Mouse (Mus musculus) spleen, adult 2 months (tissue): ENCODE measurements around the gene Ilk. TPM values are rescaled to one million over a fixed set of nuclear protein-coding genes. Genes with fewer than 3 reads are reported as not detected.
"Not testable (repeated sequence)": the region's sequence is repeated elsewhere in the genome, so short reads cannot be mapped to it uniquely, and the experiment has no call there.

Source experiments
- DNase-seq, 2 experiments: peaks; one replicate each; pipeline versions ENCODE4 v3.0.0 to v3.0.0-alpha.2; 2012 to 2021; ENCODE audit warnings: low spot score in 2 of 2, low read depth in 1 of 2
- H3K27ac ChIP-seq: fragments of 200-500 bp; 2 replicates; pipeline ENCODE4 v1.5.1; 2012; ENCODE audit warnings: low read length, inconsistent platforms; ENCODE audit not compliant: insufficient read depth
- H3K27me3 ChIP-seq: fragments of 200-500 bp; 2 replicates; pipeline ENCODE4 v1.6.1; 2012; ENCODE audit warnings: mild to moderate bottlenecking, moderate library complexity, low read length, inconsistent platforms; ENCODE audit not compliant: control insufficient read depth, insufficient read depth
- H3K36me3 ChIP-seq: fragments of 200-500 bp; 2 replicates; pipeline ENCODE4 v1.6.1; 2012; ENCODE audit warnings: mild to moderate bottlenecking, low read length, inconsistent platforms; ENCODE audit not compliant: control insufficient read depth, insufficient read depth
- H3K4me1 ChIP-seq: fragments of 200-500 bp; 2 replicates; pipeline ENCODE4 v1.6.1; 2011; ENCODE audit warnings: inconsistent platforms; ENCODE audit not compliant: control insufficient read depth, insufficient read depth, insufficient read length
- H3K4me3 ChIP-seq: fragments of 200-500 bp; 2 replicates; pipeline ENCODE4 v1.5.1; 2011; ENCODE audit warnings: mild to moderate bottlenecking, inconsistent platforms; ENCODE audit not compliant: insufficient read depth, insufficient read length; ENCODE audit errors: extremely low read depth
- CTCF ChIP-seq: fragments of 200-500 bp; IDR thresholded peaks from 2 replicates; pipeline ENCODE4 v1.5.1; 2011; ENCODE audit warnings: mild to moderate bottlenecking, inconsistent platforms; ENCODE audit not compliant: insufficient read depth, insufficient read length, insufficient replicate concordance; ENCODE audit errors: extremely low read depth
- POLR2A ChIP-seq: fragments of 200-500 bp; IDR thresholded peaks from 2 replicates; pipeline ENCODE4 v1.6.1; 2011; ENCODE audit warnings: low read depth, low read length, inconsistent platforms
- WGBS: fragments of 180-500 bp; shearing (Covaris S2); methylation state at CpG from one replicate; pipeline ENCODE4 v1.1.7; 2018; 5-methylcytosine and 5-hydroxymethylcytosine counted together
- polyA plus RNA-seq: library from polyadenylated mRNA; depleted of rRNA; stranded (reverse); fragments of >200 nt; gene quantifications from 2 replicates; pipeline ENCODE4 v1.2.3, GENCODE M21; 2012

Ilk gene
- polyA plus RNA-seq, 1 experiment, result 89.5 TPM

- peaks cover 24% of the 10 kb centered on the region for H3K36me3 ChIP-seq
- H3K4me3 ChIP-seq, result peak within 1 kb of the TSS; percentile 72
- peaks cover 2% of the 10 kb centered on the region for H3K4me1 ChIP-seq
- TF ChIP-seq CTCF, result no peak
- no peak for TF ChIP-seq POLR2A
- H3K27me3 ChIP-seq, result no peaks in the 10 kb centered on the region
- peak; percentile 2 to 23 for DNase-seq
- WGBS, result under 1% methylated on average over 30 of the region's 30 CpGs
- H3K27ac ChIP-seq, result peak within 1 kb of the TSS; percentile 87
Measured at GRCm38 (mm10) chr7:105736911-105737521, 624 bp downstream of the Ilk start, which contains the start of gene Rrp8. Gene Rrp8 (minus strand): TSS chr7:105737385.

DNA sequence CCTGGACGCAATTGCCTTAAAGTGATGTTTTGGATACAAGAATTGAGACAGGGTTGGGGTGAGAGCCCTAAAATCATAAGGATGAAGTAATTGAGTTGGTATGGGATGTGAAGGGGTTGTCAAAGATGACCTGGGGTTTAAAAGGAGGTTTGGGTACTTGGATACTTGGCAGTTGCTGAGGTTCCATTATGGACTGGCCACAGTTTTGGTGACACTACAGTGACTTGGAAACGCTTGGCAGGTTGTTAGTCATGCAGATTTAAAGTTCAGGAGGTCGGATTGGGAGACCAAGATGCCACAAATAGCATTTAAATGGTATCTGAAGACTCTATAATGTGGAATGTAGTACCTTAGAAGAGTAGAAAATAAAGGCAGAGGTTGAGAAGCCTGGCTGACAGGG lies 1.3 kb downstream of the Ilk start:
- TF ChIP-seq CTCF (no peak), POLR2A (no peak)
- Histone ChIP-seq H3K4me3 (peak overlapping the region; percentile 69; the same call in 1 of the 2 replicates), H3K27ac (no peak overlapping the region), H3K27me3 (no peaks in the 10 kb centered on the region), H3K4me1 (peaks cover 2% of the 10 kb centered on the region), H3K36me3 (peaks cover 22% of the 10 kb centered on the region)
- no peak for DNase-seq
- 44% methylated on average over 3 of the region's 3 CpGs for WGBS

DNA sequence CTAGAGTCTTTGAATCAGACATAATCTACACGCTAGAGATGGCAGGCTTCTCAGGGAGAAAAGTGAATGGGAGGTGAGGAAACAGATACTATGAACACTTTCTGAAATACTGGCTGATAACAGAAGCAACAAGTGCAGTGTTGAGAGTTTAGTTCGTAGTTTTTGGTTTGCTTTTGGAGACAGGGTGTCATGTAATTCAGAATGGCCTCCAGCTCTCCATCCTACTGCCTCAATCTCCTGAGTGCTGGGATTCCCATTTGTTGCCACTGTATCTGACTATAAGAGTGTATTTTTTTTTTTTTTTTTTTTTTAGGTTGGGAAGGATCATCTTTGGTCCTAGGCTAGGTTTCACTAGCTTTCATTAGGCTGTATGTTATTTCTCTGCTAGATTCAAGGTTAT lies 1.9 kb downstream of the Ilk start:
- Histone ChIP-seq H3K4me3 (no peak overlapping the region), H3K4me1 (peaks cover 2% of the 10 kb centered on the region), H3K27ac (no peak overlapping the region), H3K36me3 (peaks cover 19% of the 10 kb centered on the region), H3K27me3 (no peaks in the 10 kb centered on the region)
- WGBS, result 58% methylated on average over 2 of the region's 2 CpGs
- no peak for DNase-seq
- TF ChIP-seq POLR2A (no peak), CTCF (no peak)

DNA sequence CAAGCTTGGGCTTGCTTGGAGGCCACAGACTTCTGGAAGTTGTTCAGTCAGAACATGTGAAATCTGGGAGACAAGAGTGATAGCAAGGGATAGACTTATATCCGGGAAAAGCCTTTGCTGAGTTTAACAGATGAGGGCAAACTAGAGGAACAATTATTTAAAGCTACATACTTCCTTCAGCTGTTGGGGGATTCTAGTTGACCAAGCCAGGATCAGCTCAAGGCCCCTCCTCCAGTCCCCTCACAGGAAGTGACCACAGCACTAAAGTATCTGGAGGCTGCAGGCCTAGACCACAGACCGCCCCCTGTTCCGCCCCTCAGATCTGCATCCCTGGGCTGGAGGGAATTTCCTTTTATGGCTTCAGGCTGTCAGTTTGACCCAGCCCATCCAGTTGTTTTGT lies 2.6 kb downstream of the Ilk start:
- 40% methylated on average over 3 of the region's 3 CpGs for WGBS
- DNase-seq, result no peak
- TF ChIP-seq POLR2A, result no peak
- TF ChIP-seq CTCF, result no peak
- Histone ChIP-seq H3K4me3 (peak overlapping the region; percentile 21; the same call in 1 of the 2 replicates), H3K27me3 (no peaks in the 10 kb centered on the region), H3K36me3 (peaks cover 12% of the 10 kb centered on the region), H3K4me1 (peaks cover 2% of the 10 kb centered on the region), H3K27ac (peak overlapping the region; percentile 66)

DNA sequence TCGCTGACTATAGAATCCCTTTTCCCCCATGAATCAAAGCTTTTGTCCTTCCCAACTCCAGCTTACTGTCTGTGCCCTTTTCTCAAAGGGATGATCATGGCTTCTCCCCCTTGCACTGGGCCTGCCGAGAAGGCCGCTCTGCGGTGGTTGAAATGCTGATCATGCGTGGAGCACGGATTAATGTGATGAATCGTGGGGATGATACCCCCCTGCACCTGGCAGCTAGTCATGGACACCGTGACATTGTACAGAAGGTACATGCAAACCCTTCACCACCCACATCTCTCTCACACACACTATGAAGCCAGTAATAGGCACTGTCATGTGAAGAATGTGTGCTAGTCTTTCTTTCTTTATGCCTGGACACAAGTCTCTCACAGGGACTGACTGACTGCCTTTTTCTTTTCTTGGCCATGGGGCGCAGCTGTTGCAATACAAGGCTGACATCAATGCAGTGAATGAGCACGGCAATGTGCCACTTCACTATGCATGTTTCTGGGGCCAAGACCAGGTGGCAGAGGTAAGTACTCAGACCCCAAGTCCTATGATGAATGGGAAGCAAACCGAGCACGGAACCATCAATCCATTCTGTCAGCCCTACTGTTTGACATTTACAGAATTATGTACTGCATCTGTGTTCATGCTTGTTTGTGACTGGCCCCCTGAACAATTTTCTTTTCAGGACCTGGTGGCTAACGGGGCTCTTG lies 3.9 kb downstream of the Ilk start:
- peaks cover 2% of the 10 kb centered on the region for H3K4me1 ChIP-seq
- 95% methylated on average over 13 of the region's 13 CpGs for WGBS
- TF ChIP-seq POLR2A (no peak), CTCF (no peak)
- H3K36me3 ChIP-seq, result peaks cover 11% of the 10 kb centered on the region
- no peak overlapping the region for H3K27ac ChIP-seq
- H3K4me3 ChIP-seq, result no peak overlapping the region
- DNase-seq, result no peak
- H3K27me3 ChIP-seq, result no peaks in the 10 kb centered on the region

- WGBS, result 93% methylated on average over 6 of the region's 6 CpGs
- H3K27ac ChIP-seq, result no peak overlapping the region
- H3K4me3 ChIP-seq, result no peak overlapping the region
- H3K27me3 ChIP-seq, result no peaks in the 10 kb centered on the region
- H3K4me1 ChIP-seq, result no peaks in the 10 kb centered on the region; the same call in 1 of the 2 replicates
- TF ChIP-seq CTCF (no peak), POLR2A (no peak)
- peaks cover 11% of the 10 kb centered on the region for H3K36me3 ChIP-seq
- DNase-seq, result no peak
Measured at GRCm38 (mm10) chr7:105740851-105741250, 4.5 kb downstream of the Ilk start.

- no peak for DNase-seq
- Histone ChIP-seq H3K4me3 (no peak overlapping the region), H3K36me3 (peaks cover 14% of the 10 kb centered on the region), H3K4me1 (no peaks in the 10 kb centered on the region; the same call in 1 of the 2 replicates), H3K27ac (no peak overlapping the region), H3K27me3 (no peaks in the 10 kb centered on the region)
- WGBS, result 94% methylated on average over 9 of the region's 9 CpGs
- TF ChIP-seq POLR2A (no peak), CTCF (no peak)
Measured at GRCm38 (mm10) chr7:105741978-105742377, 5.6 kb downstream of the Ilk start.

- peaks cover 14% of the 10 kb centered on the region for H3K36me3 ChIP-seq
- not testable (repeated sequence) for DNase-seq, H3K27me3 ChIP-seq, H3K27ac ChIP-seq, H3K4me3 ChIP-seq, H3K4me1 ChIP-seq
- WGBS, result 86% methylated on average over 7 of the region's 7 CpGs
Measured at GRCm38 (mm10) chr7:105742539-105743215, 6.3 kb downstream of the Ilk start.

DNA sequence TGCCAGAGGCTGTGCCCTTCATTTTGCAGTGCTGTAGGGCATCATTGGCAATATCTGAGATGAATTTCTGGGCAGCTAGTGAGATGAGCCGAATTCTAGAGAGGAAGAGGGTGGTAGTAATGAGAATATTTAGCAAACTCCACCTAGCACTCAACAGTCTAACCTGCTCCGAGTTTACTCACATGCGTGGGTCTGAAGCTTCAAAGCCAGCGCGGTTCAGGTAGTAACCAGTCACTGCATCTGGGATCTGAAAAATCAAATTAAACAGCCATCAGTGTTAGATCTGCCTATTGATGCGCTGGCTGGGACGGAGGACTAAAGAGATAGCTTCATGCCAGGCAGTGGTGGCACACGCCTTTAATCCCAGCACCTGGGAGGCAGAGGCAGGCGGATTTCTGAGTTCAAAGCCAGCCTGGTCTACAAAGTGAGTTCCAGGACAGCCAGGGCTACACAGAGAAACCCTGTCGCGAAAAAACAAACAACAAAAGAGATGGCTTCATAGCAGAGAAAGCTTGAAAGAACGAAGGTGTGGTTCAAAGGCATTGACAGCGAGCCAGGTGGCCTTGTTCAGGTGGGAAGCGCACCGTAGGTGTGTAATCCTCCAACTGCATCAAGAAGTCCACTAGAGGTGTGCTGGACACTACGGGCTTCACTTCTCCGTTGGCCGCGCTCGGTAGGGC lies 7.0 kb downstream of the Ilk start:
- H3K27me3 ChIP-seq, H3K4me1 ChIP-seq, DNase-seq: not testable (repeated sequence)
- Histone ChIP-seq H3K4me3 (peak overlapping the region; percentile 68), H3K27ac (0 out of 2 replicates have a peak overlapping the region, but pooled peaks have one; percentile 53), H3K36me3 (peaks cover 16% of the 10 kb centered on the region)
- 36% methylated on average over 20 of the region's 20 CpGs for WGBS
